In genomic region chr5:128599365-128600071, GRCm38 (mm10) we compare ENCODE assay signal across 9 mouse cellular contexts. TPM values are rescaled to one million over a fixed set of nuclear protein-coding genes. Genes with fewer than 3 reads are reported as not detected.
A peak's percentile ranks its signal among the peaks of the same experiment; 100 is the strongest.
DNase-seq lines count a peak whose midpoint lies in the region; ATAC-seq and TF ChIP-seq lines count a peak whose summit lies in the region.
"Had no signal": no experiment of that assay in that cellular context is flagged by ENCODE, and none has a peak within 500 bp of the region (broad histone marks: within the 10 kb centered on the region; RNA-seq: fewer than 3 reads in every experiment).

No protein-coding gene starts in this region.

- peak overlapping the region; percentile 70 for H3K4me3 ChIP-seq in kidney, embryonic 15.5 days (replicated peaks)
- H3K4me3 ChIP-seq in cortical plate, adult 2 months (ENCODE audit: insufficient read depth, low read length): peak overlapping the region; percentile 26
- H3K4me3 ChIP-seq in hindbrain, embryonic 14.5 days (replicated peaks; ENCODE audit: low read length): peak overlapping the region; percentile 64

- no peaks in the 10 kb centered on the region for H3K9me3 ChIP-seq in kidney, embryonic 15.5 days (replicated peaks)
- no peaks in the 10 kb centered on the region for H3K9me3 ChIP-seq in hindbrain, embryonic 14.5 days (ENCODE audit: control insufficient read depth, low read length)

- H3K9ac ChIP-seq in kidney, embryonic 15.5 days: peak overlapping the region; percentile 42
- peak overlapping the region; percentile 68 for H3K9ac ChIP-seq in hindbrain, embryonic 14.5 days

- peaks cover 92% of the 10 kb centered on the region for H3K27me3 ChIP-seq in kidney, embryonic 15.5 days
- H3K27me3 ChIP-seq in hindbrain, embryonic 14.5 days (ENCODE audit: control insufficient read depth, insufficient read depth, low read length): peaks cover 22% of the 10 kb centered on the region

- no peak for TF ChIP-seq POLR2A in cortical plate, adult 2 months (IDR thresholded peaks at IDR 0.05; ENCODE audit: extremely low read depth, insufficient read depth, low read length)

- H3K27ac ChIP-seq in kidney, embryonic 15.5 days: peak overlapping the region; percentile 48; the same call in 1 of the 2 replicates
- H3K27ac ChIP-seq in cortical plate, adult 2 months (ENCODE audit: insufficient read depth, low read length): no peak overlapping the region
- H3K27ac ChIP-seq in hindbrain, embryonic 14.5 days: peak overlapping the region; percentile 29

- DNase-seq in kidney, postnatal 25 days: no peak
- DNase-seq in hindbrain, embryonic 14.5 days (ENCODE audit: low spot score): no peak
- peak; percentile 68 for DNase-seq in neural tube, embryonic 10.5 days (ENCODE audit: extremely low spot score, low spot score)
- no peak for DNase-seq in spleen, postnatal 36 days (ENCODE audit: low spot score in 2 of 2)
- DNase-seq in layer of hippocampus, postnatal 36 days: no peak
- no peak for DNase-seq in adrenal gland, adult 8-10 months

- peak overlapping the region; percentile 97 for H3K4me2 ChIP-seq in kidney, embryonic 15.5 days
- peak overlapping the region; percentile 98 for H3K4me2 ChIP-seq in hindbrain, embryonic 14.5 days (replicated peaks)

- H3K36me3 ChIP-seq in kidney, embryonic 15.5 days: no peaks in the 10 kb centered on the region
- no peaks in the 10 kb centered on the region for H3K36me3 ChIP-seq in hindbrain, embryonic 14.5 days (replicated peaks; ENCODE audit: control insufficient read depth, insufficient read depth)

- peaks cover 54% of the 10 kb centered on the region for H3K4me1 ChIP-seq in kidney, embryonic 15.5 days
- no peaks in the 10 kb centered on the region for H3K4me1 ChIP-seq in cortical plate, adult 2 months (ENCODE audit: control insufficient read depth, insufficient read depth, low read length)
- peaks cover 46% of the 10 kb centered on the region; the same call in 1 of the 2 replicates for H3K4me1 ChIP-seq in hindbrain, embryonic 14.5 days (replicated peaks; ENCODE audit: control insufficient read depth, insufficient read depth, low read length)

- no peak for TF ChIP-seq CTCF in cortical plate, adult 2 months (IDR thresholded peaks at IDR 0.05; ENCODE audit: extremely low read depth, insufficient read depth, low read length)

- 1% methylated on average over 28 of the region's 28 CpGs for WGBS in kidney, embryonic 15.5 days
- WGBS in hindbrain, embryonic 14.5 days: under 1% methylated on average over 28 of the region's 28 CpGs

- ATAC-seq in kidney, embryonic 15.5 days (replicated peaks; ENCODE audit: low FRiP score): peak; percentile 16; the same call in 1 of the 2 replicates
- peak; percentile 21; the same call in 1 of the 2 replicates for ATAC-seq in hindbrain, embryonic 14.5 days (ENCODE audit: low FRiP score)
- ATAC-seq: Patski had no signal

RNA-seq across cellular contexts. Expression of gene Fzd10, which starts 1.1 kb away (rescaled TPM):
- polyA plus RNA-seq in kidney, embryonic 15.5 days (2015; fragmentation: Nextera tagmentation; extraction: Ambion mirVana): 2.2 and 2.4 TPM in 2 replicates
- 1.9 TPM in 2 replicates for polyA plus RNA-seq in cortical plate, adult 2 months (2012; rRNA removed)
- 5.3 and 5.7 TPM in 2 replicates for polyA plus RNA-seq in hindbrain, embryonic 14.5 days (2014; fragmentation: Nextera tagmentation; extraction: Ambion mirVana)
- under 1 TPM; 0.48 to 0.60 TPM for total RNA-seq in layer of hippocampus, postnatal 36 days (2021)
- under 1 TPM; 0.43 to 0.80 (median 0.53) TPM for total RNA-seq in adrenal gland, adult 8-10 months (2022)
- polyA plus RNA-seq: Patski had no signal
